Mouse (Mus musculus): ENCODE results near the gene Gdpd5. TPM values are rescaled to one million over a fixed set of nuclear protein-coding genes. Genes with fewer than 3 reads are reported as not detected.

The Gdpd5 gene
- polyA plus RNA-seq, 1 experiment from 2014 or later: 18.6 TPM

DNA sequence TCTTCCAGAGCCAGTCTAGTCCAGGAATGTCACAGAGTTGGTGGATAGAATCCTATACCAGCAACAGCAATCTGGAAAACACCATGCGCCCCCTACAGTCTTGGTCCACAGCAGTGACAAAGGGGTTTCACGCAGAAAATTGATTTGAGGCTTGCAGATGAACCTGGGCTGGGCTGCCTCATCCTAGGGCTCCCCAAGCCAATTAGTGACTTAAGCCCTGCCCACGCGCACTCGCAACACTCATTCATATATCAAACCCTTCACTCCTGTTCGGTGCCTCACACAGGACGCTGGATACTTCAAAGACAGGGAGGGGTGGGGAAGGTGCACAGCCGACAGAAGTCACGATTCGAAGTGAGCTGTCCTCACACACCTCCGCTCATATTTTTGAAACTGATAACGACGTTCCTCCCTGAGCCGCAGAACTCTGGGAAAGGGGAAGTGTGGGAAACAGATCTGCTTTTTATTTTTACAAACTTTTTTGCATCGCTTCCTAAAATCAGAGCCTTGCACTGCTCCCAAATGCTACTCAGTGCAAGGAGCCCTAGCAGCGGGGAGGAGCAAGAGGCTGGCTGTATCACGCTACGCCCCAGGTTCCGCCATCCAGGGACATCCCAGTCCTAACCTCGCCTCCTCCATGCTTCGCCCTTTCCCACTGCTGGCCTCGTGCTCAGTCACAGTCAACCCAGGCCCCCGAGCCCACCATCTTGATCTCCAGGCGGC is 562 bp upstream of the Gdpd5 start:
- ATAC-seq (replicated peaks; ENCODE audit: low FRiP score, low TSS enrichment, low read depth): peak; percentile 75
- Histone ChIP-seq H3K4me1 (replicated peaks; ENCODE audit: control insufficient read depth, insufficient read depth, low read length) (peaks cover 37% of the 10 kb centered on the region), H3K9me3 (ENCODE audit: control insufficient read depth, low read length) (no peaks in the 10 kb centered on the region), H3K9ac (ENCODE audit: low read length) (peak overlapping the region; percentile 68), H3K4me2 (ENCODE audit: low read length) (peak overlapping the region; percentile 87), H3K4me3 (ENCODE audit: low read depth, low read length) (peak overlapping the region; percentile 57), H3K36me3 (ENCODE audit: control insufficient read depth, insufficient read depth, low read length) (no peaks in the 10 kb centered on the region), H3K27ac (ENCODE audit: low read depth) (peak overlapping the region; percentile 95), H3K27me3 (replicated peaks; ENCODE audit: control insufficient read depth, insufficient read depth, low read length) (no peaks in the 10 kb centered on the region)
- 1% methylated on average over 24 of the region's 24 CpGs for WGBS
- no peak for DNase-seq (ENCODE audit: low spot score)

DNA sequence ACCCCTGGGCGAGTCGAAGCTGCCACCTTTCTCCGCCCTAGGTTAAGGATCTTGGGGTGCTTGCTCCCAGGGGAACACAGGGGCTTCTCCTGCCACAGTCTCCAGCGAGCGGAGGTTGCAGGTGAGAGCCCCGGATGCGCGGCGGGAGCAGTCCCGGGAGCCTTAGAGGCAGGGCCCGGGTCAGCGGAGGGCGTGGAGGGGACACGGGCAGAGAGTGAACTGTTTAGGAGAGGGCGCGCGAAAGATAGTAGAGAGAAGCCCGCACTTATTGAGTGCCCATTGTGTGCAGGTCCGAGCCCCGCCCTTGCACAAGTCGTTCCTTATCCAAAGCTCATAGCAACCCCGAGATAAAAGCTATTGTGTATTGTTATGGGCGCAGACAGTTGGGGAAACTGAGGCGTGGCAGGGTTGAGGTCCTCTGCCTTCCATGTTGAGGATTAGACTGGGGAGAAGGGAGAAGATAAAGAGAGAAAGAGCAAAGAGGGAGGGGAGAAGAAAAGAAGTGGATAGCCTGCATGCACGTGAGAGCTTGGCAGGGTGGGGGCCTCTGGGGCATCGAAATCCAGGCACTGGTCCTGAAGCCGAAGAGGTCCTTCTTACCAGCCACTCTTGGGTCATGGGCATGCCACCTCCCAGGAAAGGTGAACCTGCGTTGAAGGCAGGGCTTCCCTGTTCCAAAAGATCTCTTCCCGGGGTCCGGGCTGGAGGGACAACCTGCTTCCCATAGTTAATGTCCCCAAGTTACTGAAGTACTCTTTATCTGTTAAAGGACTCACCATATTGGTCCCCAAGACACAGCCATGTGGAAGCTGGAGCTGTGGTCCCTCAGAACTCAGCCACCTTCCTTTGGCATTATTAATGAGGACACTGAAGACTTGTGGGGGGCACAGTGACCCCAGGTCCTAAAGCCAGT is 1.1 kb downstream of the Gdpd5 start:
- Histone ChIP-seq H3K27me3 (replicated peaks; ENCODE audit: control insufficient read depth, insufficient read depth, low read length) (no peaks in the 10 kb centered on the region), H3K4me2 (ENCODE audit: low read length) (peak overlapping the region; percentile 87), H3K9ac (ENCODE audit: low read length) (peak overlapping the region; percentile 68), H3K4me1 (replicated peaks; ENCODE audit: control insufficient read depth, insufficient read depth, low read length) (peaks cover 37% of the 10 kb centered on the region), H3K9me3 (ENCODE audit: control insufficient read depth, low read length) (no peaks in the 10 kb centered on the region), H3K4me3 (ENCODE audit: low read depth, low read length) (peak overlapping the region; percentile 57), H3K27ac (ENCODE audit: low read depth) (peak overlapping the region; percentile 74), H3K36me3 (ENCODE audit: control insufficient read depth, insufficient read depth, low read length) (0 out of 2 replicates have a peak, but pooled peaks cover 5% of the 10 kb centered on the region)
- 9% methylated on average over 30 of the region's 30 CpGs for WGBS
- no peak for ATAC-seq (replicated peaks; ENCODE audit: low FRiP score, low TSS enrichment, low read depth)
- no peak for DNase-seq (ENCODE audit: low spot score)

- ATAC-seq (replicated peaks; ENCODE audit: low FRiP score, low TSS enrichment, low read depth): no peak
- WGBS: 59% methylated on average over 5 of the region's 5 CpGs
- H3K4me1 ChIP-seq (replicated peaks; ENCODE audit: control insufficient read depth, insufficient read depth, low read length): peaks cover 37% of the 10 kb centered on the region
These were observed 2.0 kb downstream of the Gdpd5 start for GRCm38 (mm10) chr7:99383246-99383645.

DNA sequence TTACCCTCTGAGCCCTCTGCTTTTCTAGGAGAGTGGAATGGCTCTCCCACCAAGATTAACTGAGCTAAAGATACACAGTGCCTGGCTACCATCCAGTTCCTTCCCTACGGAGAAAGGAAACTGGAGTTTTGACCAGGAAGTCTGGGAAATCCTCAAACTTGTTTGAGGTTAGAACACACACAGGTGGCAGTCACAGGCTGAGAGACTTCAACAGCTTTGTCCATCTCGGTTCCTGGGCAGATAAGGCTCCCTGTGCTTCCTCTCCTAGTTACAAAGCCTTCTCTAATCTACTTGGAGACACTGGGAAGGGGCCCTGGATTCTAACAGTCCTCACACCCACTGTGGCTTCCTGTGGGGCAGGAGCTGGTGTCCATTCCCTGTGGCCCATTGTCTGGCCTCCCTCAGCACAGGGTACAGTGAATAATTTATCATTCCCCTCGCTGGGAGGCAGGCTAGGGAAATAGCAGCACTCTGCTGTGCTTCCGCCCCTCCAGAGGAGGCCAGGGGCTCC is 2.9 kb downstream of the Gdpd5 start:
- 17% methylated on average over 4 of the region's 4 CpGs for WGBS
- Histone ChIP-seq H3K4me1 (replicated peaks; ENCODE audit: control insufficient read depth, insufficient read depth, low read length) (peaks cover 35% of the 10 kb centered on the region), H3K36me3 (ENCODE audit: control insufficient read depth, insufficient read depth, low read length) (0 out of 2 replicates have a peak, but pooled peaks cover 5% of the 10 kb centered on the region), H3K4me3 (ENCODE audit: low read depth, low read length) (no peak overlapping the region), H3K9me3 (ENCODE audit: control insufficient read depth, low read length) (no peaks in the 10 kb centered on the region), H3K27ac (ENCODE audit: low read depth) (peak overlapping the region; percentile 47; the same call in 1 of the 2 replicates), H3K4me2 (ENCODE audit: low read length) (peak overlapping the region; percentile 87), H3K27me3 (replicated peaks; ENCODE audit: control insufficient read depth, insufficient read depth, low read length) (no peaks in the 10 kb centered on the region), H3K9ac (ENCODE audit: low read length) (no peak overlapping the region)
- no peak for DNase-seq (ENCODE audit: low spot score)
- no peak for ATAC-seq (replicated peaks; ENCODE audit: low FRiP score, low TSS enrichment, low read depth)

More at GRCm38 (mm10) chr7:99383246-99383645, 2.0 kb downstream of the Gdpd5 start:
- Histone ChIP-seq H3K36me3 (ENCODE audit: control insufficient read depth, insufficient read depth, low read length) (0 out of 2 replicates have a peak, but pooled peaks cover 5% of the 10 kb centered on the region), H3K4me2 (ENCODE audit: low read length) (peak overlapping the region; percentile 87), H3K4me3 (ENCODE audit: low read depth, low read length) (peak overlapping the region; percentile 57), H3K9ac (ENCODE audit: low read length) (peak overlapping the region; percentile 18; the same call in 1 of the 2 replicates), H3K27me3 (replicated peaks; ENCODE audit: control insufficient read depth, insufficient read depth, low read length) (no peaks in the 10 kb centered on the region), H3K27ac (ENCODE audit: low read depth) (peak overlapping the region; percentile 47), H3K9me3 (ENCODE audit: control insufficient read depth, low read length) (no peaks in the 10 kb centered on the region)
- no peak for DNase-seq (ENCODE audit: low spot score)

- Histone ChIP-seq H3K4me1 (replicated peaks; ENCODE audit: control insufficient read depth, insufficient read depth, low read length) (peaks cover 32% of the 10 kb centered on the region), H3K9me3 (ENCODE audit: control insufficient read depth, low read length) (no peaks in the 10 kb centered on the region), H3K4me2 (ENCODE audit: low read length) (no peak overlapping the region), H3K9ac (ENCODE audit: low read length) (no peak overlapping the region), H3K36me3 (ENCODE audit: control insufficient read depth, insufficient read depth, low read length) (0 out of 2 replicates have a peak, but pooled peaks cover 5% of the 10 kb centered on the region), H3K27me3 (replicated peaks; ENCODE audit: control insufficient read depth, insufficient read depth, low read length) (no peaks in the 10 kb centered on the region), H3K27ac (ENCODE audit: low read depth) (no peak overlapping the region), H3K4me3 (ENCODE audit: low read depth, low read length) (no peak overlapping the region)
- DNase-seq (ENCODE audit: low spot score) (no peak), ATAC-seq (replicated peaks; ENCODE audit: low FRiP score, low TSS enrichment, low read depth) (no peak)
- 67% methylated on average over 5 of the region's 5 CpGs for WGBS
These were observed 4.8 kb downstream of the Gdpd5 start for GRCm38 (mm10) chr7:99386030-99386429.

DNA sequence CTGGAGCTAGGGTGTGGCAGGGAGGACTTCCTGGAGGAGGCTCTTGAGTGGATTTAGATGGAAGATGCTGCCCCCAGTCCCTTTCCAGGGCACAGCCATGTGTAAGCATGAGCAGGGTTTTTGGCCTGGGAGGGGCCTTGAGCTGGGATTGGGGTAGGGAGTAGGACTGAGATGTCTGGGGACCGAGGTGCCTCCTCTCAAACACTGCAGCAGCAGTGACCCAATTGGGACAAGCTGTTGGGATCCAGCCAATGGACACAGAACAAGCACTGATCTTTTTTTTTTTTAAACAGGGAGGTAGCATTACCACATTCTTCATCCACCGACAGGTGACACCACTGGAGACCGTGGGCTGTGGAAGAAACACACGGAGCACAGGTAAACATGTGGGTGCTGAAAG is 5.6 kb downstream of the Gdpd5 start:
- H3K27me3 ChIP-seq (replicated peaks; ENCODE audit: control insufficient read depth, insufficient read depth, low read length): no peaks in the 10 kb centered on the region
- H3K4me3 ChIP-seq (ENCODE audit: low read depth, low read length): no peak overlapping the region
- H3K9me3 ChIP-seq (ENCODE audit: control insufficient read depth, low read length): no peaks in the 10 kb centered on the region
- 80% methylated on average over 4 of the region's 4 CpGs for WGBS
- 0 out of 2 replicates have a peak, but pooled peaks cover 5% of the 10 kb centered on the region for H3K36me3 ChIP-seq (ENCODE audit: control insufficient read depth, insufficient read depth, low read length)
- H3K4me2 ChIP-seq (ENCODE audit: low read length): no peak overlapping the region
- H3K27ac ChIP-seq (ENCODE audit: low read depth): no peak overlapping the region
- no peak overlapping the region for H3K9ac ChIP-seq (ENCODE audit: low read length)
- no peak for DNase-seq (ENCODE audit: low spot score)
- no peak for ATAC-seq (replicated peaks; ENCODE audit: low FRiP score, low TSS enrichment, low read depth)
- peaks cover 37% of the 10 kb centered on the region for H3K4me1 ChIP-seq (replicated peaks; ENCODE audit: control insufficient read depth, insufficient read depth, low read length)

DNA sequence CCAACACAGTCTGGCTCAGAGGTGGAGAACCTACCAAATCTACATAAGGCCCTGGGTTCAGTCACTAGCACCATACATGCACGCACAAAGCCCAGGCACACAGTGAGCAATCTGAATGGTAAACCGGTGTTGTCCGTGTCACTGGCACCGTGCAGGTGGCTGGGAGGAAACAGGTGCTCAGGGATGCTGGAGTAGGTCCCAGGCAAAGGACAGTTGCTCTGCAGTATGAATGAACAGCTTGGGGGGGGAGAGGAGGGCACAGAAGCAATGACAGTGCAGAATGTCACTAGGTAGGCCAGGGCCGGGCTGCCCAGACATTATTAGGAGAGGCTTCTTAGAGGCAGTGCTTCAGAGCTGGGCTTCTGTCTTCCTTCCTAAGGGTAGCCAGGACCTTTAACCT is 6.1 kb downstream of the Gdpd5 start:
- ATAC-seq (replicated peaks; ENCODE audit: low FRiP score, low TSS enrichment, low read depth) (no peak), DNase-seq (ENCODE audit: low spot score) (no peak)
- peaks cover 34% of the 10 kb centered on the region for H3K4me1 ChIP-seq (replicated peaks; ENCODE audit: control insufficient read depth, insufficient read depth, low read length)
- H3K9ac ChIP-seq (ENCODE audit: low read length): no peak overlapping the region
- peaks cover 7% of the 10 kb centered on the region; the same call in 1 of the 2 replicates for H3K36me3 ChIP-seq (ENCODE audit: control insufficient read depth, insufficient read depth, low read length)
- 88% methylated on average over 5 of the region's 5 CpGs for WGBS
- no peak overlapping the region for H3K4me3 ChIP-seq (ENCODE audit: low read depth, low read length)
- H3K27ac ChIP-seq (ENCODE audit: low read depth): no peak overlapping the region
- H3K4me2 ChIP-seq (ENCODE audit: low read length): no peak overlapping the region
- no peaks in the 10 kb centered on the region for H3K9me3 ChIP-seq (ENCODE audit: control insufficient read depth, low read length)
- H3K27me3 ChIP-seq (replicated peaks; ENCODE audit: control insufficient read depth, insufficient read depth, low read length): no peaks in the 10 kb centered on the region

DNA sequence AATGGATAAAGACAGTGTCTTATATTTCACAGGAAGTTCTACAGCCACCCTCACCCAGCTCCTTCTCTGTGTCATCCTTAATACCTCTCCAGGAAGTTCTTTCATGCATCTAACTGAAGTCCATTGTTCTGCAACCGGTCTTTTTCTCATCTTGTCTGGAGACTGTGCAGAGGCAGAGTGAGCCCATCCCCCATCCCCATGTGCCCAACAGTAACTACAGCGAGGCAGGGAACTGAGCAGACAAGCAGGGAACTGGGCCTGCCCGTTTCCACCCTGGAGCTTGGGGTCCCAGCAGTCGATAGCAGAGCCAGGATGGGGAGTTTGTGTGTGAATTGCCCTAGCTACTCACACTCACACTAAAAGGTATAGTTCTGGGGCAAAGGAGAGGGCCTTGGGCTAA is 9.3 kb downstream of the Gdpd5 start:
- WGBS: 43% methylated on average over 4 of the region's 4 CpGs
- ATAC-seq (replicated peaks; ENCODE audit: low FRiP score, low TSS enrichment, low read depth) (no peak), DNase-seq (ENCODE audit: low spot score) (no peak)
- Histone ChIP-seq H3K4me2 (ENCODE audit: low read length) (no peak overlapping the region), H3K27me3 (replicated peaks; ENCODE audit: control insufficient read depth, insufficient read depth, low read length) (no peaks in the 10 kb centered on the region), H3K4me3 (ENCODE audit: low read depth, low read length) (no peak overlapping the region), H3K9me3 (ENCODE audit: control insufficient read depth, low read length) (no peaks in the 10 kb centered on the region), H3K9ac (ENCODE audit: low read length) (no peak overlapping the region), H3K4me1 (replicated peaks; ENCODE audit: control insufficient read depth, insufficient read depth, low read length) (peaks cover 10% of the 10 kb centered on the region; the same call in 1 of the 2 replicates), H3K36me3 (ENCODE audit: control insufficient read depth, insufficient read depth, low read length) (peaks cover 8% of the 10 kb centered on the region; the same call in 1 of the 2 replicates), H3K27ac (ENCODE audit: low read depth) (no peak overlapping the region)
